Mouse (Mus musculus) CH12.LX (cell line): ENCODE results near the gene Bdp1. TPM values are rescaled to one million over a fixed set of nuclear protein-coding genes. Genes with fewer than 3 reads are reported as not detected.

ENCODE experiments used
- DNase-seq: peaks from one replicate; pipeline ENCODE4 v3.0.0-alpha.2; 2013; ENCODE audit errors: extremely low read depth
- H3K27ac ChIP-seq: 2 replicates; pipeline ENCODE4 v1.5.1; 2012; ENCODE audit warnings: low read depth, mild to moderate bottlenecking, control low read depth, moderate library complexity; ENCODE audit not compliant: insufficient read depth
- H3K27me3 ChIP-seq: replicated peaks from 2 replicates; pipeline ENCODE3; 2012; ENCODE audit warnings: inconsistent platforms
- H3K36me3 ChIP-seq, 2 experiments: replicated peaks in 1 of 2; 2 replicates each; pipeline versions ENCODE3 to v1.6.1; 2012; ENCODE audit warnings: inconsistent platforms in 1 of 2, low read length in 1 of 2, mild to moderate bottlenecking in 1 of 2, mixed read lengths in 1 of 2, moderate library complexity in 1 of 2; ENCODE audit not compliant: control insufficient read depth in 1 of 2, insufficient read depth in 1 of 2
- H3K4me1 ChIP-seq, 2 experiments: 2 replicates each; pipeline ENCODE4 v1.6.1; 2012; ENCODE audit warnings: inconsistent platforms in 1 of 2, moderate library complexity in 1 of 2; ENCODE audit not compliant: insufficient read depth in 2 of 2, control insufficient read depth in 1 of 2
- H3K4me2 ChIP-seq: 2 replicates; pipeline ENCODE4 v1.6.1; 2012; ENCODE audit warnings: low read depth, mild to moderate bottlenecking, control low read depth; ENCODE audit not compliant: poor library complexity, insufficient read depth, severe bottlenecking
- H3K4me3 ChIP-seq, 3 experiments: fragments of 150-350 bp in 1 of 3; sonication (generic) in 1 of 3; replicated peaks in 1 of 3; 2 replicates each; pipeline versions ENCODE3 to v1.5.1; 2011 to 2012; ENCODE audit warnings: low read depth in 2 of 3, low read length in 2 of 3, mild to moderate bottlenecking in 2 of 3, moderate library complexity in 2 of 3, control low read depth in 1 of 3, improper control_type of control experiment in 1 of 3, inconsistent platforms in 1 of 3, mixed read lengths in 1 of 3; ENCODE audit not compliant: poor library complexity in 1 of 3
- H3K79me2 ChIP-seq: replicated peaks from 2 replicates; pipeline ENCODE4 v1.6.1; 2012; ENCODE audit warnings: mild to moderate bottlenecking, moderate library complexity; ENCODE audit not compliant: control insufficient read depth, poor library complexity, insufficient read depth, severe bottlenecking; ENCODE audit errors: extremely low read depth
- H3K9ac ChIP-seq: 2 replicates; pipeline ENCODE4 v1.6.1; 2012; ENCODE audit warnings: low read depth, mild to moderate bottlenecking, control low read depth, moderate library complexity; ENCODE audit not compliant: insufficient read depth
- H3K9me3 ChIP-seq: replicated peaks from 2 replicates; pipeline ENCODE3; 2012; ENCODE audit warnings: low read length, inconsistent platforms, mixed read lengths
- BHLHE40 ChIP-seq: IDR thresholded peaks from 2 replicates; pipeline ENCODE4 v1.6.1; 2011; ENCODE audit warnings: mild to moderate bottlenecking, low read depth, low read length, improper control_type of control experiment
- CHD2 ChIP-seq: IDR thresholded peaks from 2 replicates; pipeline ENCODE4 v1.6.1; 2011; ENCODE audit warnings: low read length, improper control_type of control experiment
- CTCF ChIP-seq, 2 experiments: IDR thresholded peaks in 1 of 2; conservative IDR thresholded peaks in 1 of 2; 2 replicates each; pipeline ENCODE4 v1.5.1; 2011 to 2012; ENCODE audit warnings: low read depth in 2 of 2, low read length in 2 of 2, improper control_type of control experiment in 1 of 2, inconsistent platforms in 1 of 2, mild to moderate bottlenecking in 1 of 2, moderate library complexity in 1 of 2
- E2F4 ChIP-seq: IDR thresholded peaks from 2 replicates; pipeline ENCODE4 v1.6.1; 2011; ENCODE audit warnings: low read depth, low read length, improper control_type of control experiment; ENCODE audit not compliant: insufficient replicate concordance
- ELF1 ChIP-seq: IDR thresholded peaks from 2 replicates; pipeline ENCODE4 v1.6.1; 2014; ENCODE audit warnings: low read depth, mild to moderate bottlenecking, inconsistent platforms, low read length, improper control_type of control experiment
- ETS1 ChIP-seq: conservative IDR thresholded peaks from 2 replicates; pipeline ENCODE4 v1.6.1; 2012; ENCODE audit warnings: low read depth, mild to moderate bottlenecking, inconsistent platforms, low read length, improper control_type of control experiment, moderate library complexity
- HCFC1 ChIP-seq: IDR thresholded peaks from 2 replicates; pipeline ENCODE4 v1.6.1; 2012; ENCODE audit warnings: low read depth, mild to moderate bottlenecking, inconsistent platforms, low read length, improper control_type of control experiment
- IRF4 ChIP-seq: IDR thresholded peaks from 2 replicates; pipeline ENCODE4 v1.6.1; 2014; ENCODE audit warnings: low read depth, mild to moderate bottlenecking, inconsistent platforms, low read length, improper control_type of control experiment
- JUN ChIP-seq: IDR thresholded peaks from 2 replicates; pipeline ENCODE4 v1.6.1; 2011; ENCODE audit warnings: low read depth, mild to moderate bottlenecking, low read length, improper control_type of control experiment, moderate library complexity; ENCODE audit not compliant: insufficient read depth
- JUND ChIP-seq: conservative IDR thresholded peaks from 2 replicates; pipeline ENCODE4 v1.6.1; 2011; ENCODE audit warnings: low read depth, low read length, improper control_type of control experiment
- KAT2A ChIP-seq: IDR thresholded peaks from 2 replicates; pipeline ENCODE4 v1.6.1; 2012; ENCODE audit warnings: low read length, improper control_type of control experiment, inconsistent platforms; ENCODE audit not compliant: insufficient replicate concordance
- MAFK ChIP-seq: IDR thresholded peaks from 2 replicates; pipeline ENCODE4 v1.6.1; 2011; ENCODE audit warnings: low read length, improper control_type of control experiment; ENCODE audit not compliant: insufficient replicate concordance
- MAX ChIP-seq: IDR thresholded peaks from 2 replicates; pipeline ENCODE4 v1.6.1; 2011; ENCODE audit warnings: low read length, improper control_type of control experiment
- MAZ ChIP-seq: IDR thresholded peaks from 2 replicates; pipeline ENCODE4 v1.6.1; 2012; ENCODE audit warnings: low read depth, mild to moderate bottlenecking, inconsistent platforms, low read length, improper control_type of control experiment, moderate library complexity
- MXI1 ChIP-seq: IDR thresholded peaks from 2 replicates; pipeline ENCODE4 v1.6.1; 2011; ENCODE audit warnings: mild to moderate bottlenecking, low read depth, low read length, improper control_type of control experiment
- MYC ChIP-seq: IDR thresholded peaks from 2 replicates; pipeline ENCODE4 v1.6.1; 2011; ENCODE audit warnings: low read depth, mild to moderate bottlenecking, improper control_type of control experiment, low read length
- NELFE ChIP-seq: IDR thresholded peaks from 2 replicates; pipeline ENCODE4 v1.6.1; 2011; ENCODE audit warnings: low read depth, low read length, improper control_type of control experiment
- NRF1 ChIP-seq: IDR thresholded peaks from 2 replicates; pipeline ENCODE4 v1.6.1; 2014; ENCODE audit warnings: low read depth, mild to moderate bottlenecking, inconsistent platforms, low read length, improper control_type of control experiment, moderate library complexity
- POLR2A ChIP-seq: IDR thresholded peaks from 2 replicates; pipeline ENCODE4 v1.6.1; 2011; ENCODE audit warnings: low read depth, mild to moderate bottlenecking, improper control_type of control experiment, low read length
- POLR2AphosphoS2 ChIP-seq: IDR thresholded peaks from 2 replicates; pipeline ENCODE4 v1.6.1; 2011; ENCODE audit warnings: low read depth, low read length, improper control_type of control experiment
- RAD21 ChIP-seq: IDR thresholded peaks from 2 replicates; pipeline ENCODE4 v1.6.1; 2011; ENCODE audit warnings: low read depth, mild to moderate bottlenecking, low read length, improper control_type of control experiment, moderate library complexity
- RCOR1 ChIP-seq: conservative IDR thresholded peaks from 2 replicates; pipeline ENCODE4 v1.6.1; 2012; ENCODE audit warnings: low read depth, mild to moderate bottlenecking, inconsistent platforms, low read length, improper control_type of control experiment
- SIN3A ChIP-seq: IDR thresholded peaks from 2 replicates; pipeline ENCODE4 v1.6.1; 2012; ENCODE audit warnings: low read length, improper control_type of control experiment, inconsistent platforms
- SMC3 ChIP-seq: IDR thresholded peaks from 2 replicates; pipeline ENCODE4 v1.6.1; 2011; ENCODE audit warnings: low read depth, low read length, improper control_type of control experiment
- TBP ChIP-seq: conservative IDR thresholded peaks from 2 replicates; pipeline ENCODE4 v1.6.1; 2011; ENCODE audit warnings: low read depth, low read length, improper control_type of control experiment
- TCF12 ChIP-seq: IDR thresholded peaks from 2 replicates; pipeline ENCODE4 v1.6.1; 2014; ENCODE audit warnings: low read depth, mild to moderate bottlenecking, inconsistent platforms, low read length, improper control_type of control experiment
- UBTF ChIP-seq: IDR thresholded peaks from 2 replicates; pipeline ENCODE4 v1.6.1; 2012; ENCODE audit warnings: low read depth, mild to moderate bottlenecking, inconsistent platforms, low read length, improper control_type of control experiment, moderate library complexity
- USF1 ChIP-seq: IDR thresholded peaks from 2 replicates; pipeline ENCODE4 v1.6.1; 2014; ENCODE audit warnings: low read depth, mild to moderate bottlenecking, inconsistent platforms, low read length, improper control_type of control experiment
- ZC3H11A ChIP-seq: IDR thresholded peaks from 2 replicates; pipeline ENCODE4 v1.6.1; 2012; ENCODE audit warnings: low read depth, mild to moderate bottlenecking, inconsistent platforms, low read length, improper control_type of control experiment
- ZMIZ1 ChIP-seq: IDR thresholded peaks from 2 replicates; pipeline ENCODE4 v1.6.1; 2012; ENCODE audit warnings: low read depth, mild to moderate bottlenecking, inconsistent platforms, low read length, improper control_type of control experiment
- ZNF384 ChIP-seq: IDR thresholded peaks from 2 replicates; pipeline ENCODE4 v1.6.1; 2012; ENCODE audit warnings: low read depth, low read length, improper control_type of control experiment, inconsistent platforms
- dilution Hi-C: fragments of 300-500 bp; cut with MboI; formaldehyde crosslinking; loops from 2 replicates; pipeline ENCODE4 v1.14.3; 2020; ENCODE audit warnings: low sequenced_read_pairs; ENCODE audit not compliant: extremely low pct_unique_long_range_greater_than_20kb, extremely low pct_ligation_motif_present
- in situ Hi-C: fragments of 300-500 bp; cut with MboI; formaldehyde crosslinking; loops from 3 replicates; pipeline ENCODE4 v1.14.3; 2019; ENCODE audit warnings: low sequenced_read_pairs, low pct_ligation_motif_present, low pct_unique_long_range_greater_than_20kb, mixed read lengths
- polyA plus RNA-seq: library from polyadenylated mRNA; unstranded; fragments of >175 nt; gene quantifications from 2 replicates; pipeline ENCODE4 v1.2.1, GENCODE M21; 2012; ENCODE audit warnings: low read depth; ENCODE audit not compliant: insufficient read length
- total RNA-seq, 2 experiments: library from RNA; depleted of rRNA; stranded (reverse); fragments of 300-350 nt in 1 of 2; fragments of >200 nt in 1 of 2; gene quantifications; 2 replicates each; pipeline ENCODE4 v1.2.3; 2012 to 2014

The Bdp1 gene
- 20.0 and 23.7 TPM in 2 replicates for total RNA-seq (2012; rRNA removed)
- total RNA-seq (2014; rRNA removed) = 24.2 and 24.7 TPM in 2 replicates
- polyA plus RNA-seq = 22.0 and 22.9 TPM in 2 replicates

- H3K9me3 ChIP-seq = no peaks in the 10 kb centered on the region
- peaks cover under 1 to 7% of the 10 kb centered on the region in 2 experiments for H3K36me3 ChIP-seq
- peak within 1 kb of the TSS; percentile 100 for H3K4me2 ChIP-seq
- H3K4me3 ChIP-seq = peak within 1 kb of the TSS; percentile 74 to 93 (median 89)
- dilution Hi-C loops = no loop called here
- peak; percentile 61 for TF ChIP-seq IRF4
- TF ChIP-seq ELF1 = peak; percentile 82
- peak; percentile 97 for TF ChIP-seq MXI1
- TF ChIP-seq E2F4 = no peak
- no peak for TF ChIP-seq CTCF (conservative IDR thresholded peaks at IDR 0.05 in 1 of 2, IDR thresholded peaks at IDR 0.05 in 1 of 2; ENCODE audit: low read depth in 2 of 2, low read length in 2 of 2)
- TF ChIP-seq JUND = 0 out of 2 replicates have a peak, but pooled peaks have one; percentile 8
- TF ChIP-seq ETS1 = peak; percentile 30; the same call in 1 of the 2 replicates
- peak; percentile 7; the same call in 1 of the 2 replicates for TF ChIP-seq MAX
- peak; percentile 83 for TF ChIP-seq POLR2AphosphoS2
- peak; percentile 90 for TF ChIP-seq POLR2A
- no peak for TF ChIP-seq RCOR1
- TF ChIP-seq ZNF384 = peak; percentile 95
- TF ChIP-seq MAZ = 0 out of 2 replicates have a peak, but pooled peaks have one; percentile 68
- peak; percentile 92 for TF ChIP-seq HCFC1
- TF ChIP-seq TBP = peak; percentile 41; the same call in 1 of the 2 replicates
- TF ChIP-seq SMC3 = no peak
- peak; percentile 89 for TF ChIP-seq NELFE
- no peak for TF ChIP-seq JUN
- no peak for TF ChIP-seq MAFK
- no peak for TF ChIP-seq USF1
- TF ChIP-seq NRF1 = no peak; the same call in none of the 2 replicates
- TF ChIP-seq UBTF = 0 out of 2 replicates have a peak, but pooled peaks have one; percentile 20
- TF ChIP-seq BHLHE40 = no peak
- 0 out of 2 replicates have a peak, but pooled peaks have one; percentile 25 for TF ChIP-seq MYC
- peak; percentile 100 for TF ChIP-seq SIN3A
- TF ChIP-seq KAT2A = peak; percentile 84; the same call in 1 of the 2 replicates
- peak; percentile 70 for TF ChIP-seq ZMIZ1
- peak; percentile 91; the same call in 1 of the 2 replicates for TF ChIP-seq TCF12
- no peak for TF ChIP-seq ZC3H11A
- TF ChIP-seq RAD21 = no peak
- TF ChIP-seq CHD2 = no peak
- TF ChIP-seq, all 38 proteins: peak for 19
- DNase-seq = peak; percentile 89
- Histone ChIP-seq H3K79me2 (peaks cover 41% of the 10 kb centered on the region), H3K9ac (peak within 1 kb of the TSS; percentile 74), H3K27ac (peak within 1 kb of the TSS; percentile 40; the same call in 1 of the 2 replicates), H3K4me1 (peaks cover 11 to 44% of the 10 kb centered on the region in 2 experiments; a peak in 3 of 4 replicates), H3K27me3 (peaks cover 14% of the 10 kb centered on the region)
- in situ Hi-C loops = loop anchor here (25.0 kb wide), 1 partner anchor 284 kb away; no protein-coding TSS in a partner anchor
These were observed at the start of gene Bdp1 for GRCm38 (mm10) chr13:100103748-100104254. Bdp1 (minus strand) TSS chr13:100104070.
